Mouse (Mus musculus) midbrain, embryonic 15.5 days (tissue): ENCODE data around the gene Ada. TPM values are rescaled to one million over a fixed set of nuclear protein-coding genes. Genes with fewer than 3 reads are reported as not detected.

ENCODE experiments used
- ATAC-seq: fragments of 200-750 bp; cut with Nextera tagmentation; replicated peaks from 2 replicates; pipeline ENCODE4 v1.8.0; 2017; ENCODE audit warnings: moderate TSS enrichment
- H3K27ac ChIP-seq: fragments of 300-500 bp; sonication (generic); 2 replicates; pipeline ENCODE4 v1.5.1; 2015; ENCODE audit warnings: mild to moderate bottlenecking, inconsistent platforms
- H3K27me3 ChIP-seq: fragments of 300-500 bp; sonication (generic); replicated peaks from 2 replicates; pipeline ENCODE4 v1.6.1; 2015; ENCODE audit warnings: inconsistent platforms
- H3K36me3 ChIP-seq: fragments of 300-500 bp; sonication (generic); replicated peaks from 2 replicates; pipeline ENCODE4 v1.6.1; 2015; ENCODE audit warnings: inconsistent platforms
- H3K4me1 ChIP-seq: fragments of 300-500 bp; sonication (generic); 2 replicates; pipeline ENCODE4 v1.6.1; 2015; ENCODE audit warnings: inconsistent platforms
- H3K4me2 ChIP-seq: fragments of 300-500 bp; sonication (generic); 2 replicates; pipeline ENCODE4 v1.6.1; 2015; ENCODE audit warnings: inconsistent platforms, mild to moderate bottlenecking, moderate library complexity
- H3K4me3 ChIP-seq: fragments of 300-500 bp; sonication (generic); 2 replicates; pipeline ENCODE4 v1.5.1; 2015; ENCODE audit warnings: mild to moderate bottlenecking, inconsistent platforms
- H3K9ac ChIP-seq: fragments of 300-500 bp; sonication (generic); 2 replicates; pipeline ENCODE4 v1.6.1; 2015; ENCODE audit warnings: mild to moderate bottlenecking, inconsistent platforms
- H3K9me3 ChIP-seq: fragments of 300-500 bp; sonication (generic); 2 replicates; pipeline ENCODE4 v1.6.1; 2016; ENCODE audit warnings: inconsistent platforms
- WGBS: fragments of 180-500 bp; shearing (Covaris S2); methylation state at CpG from one replicate; pipeline ENCODE4 v1.1.7; 2015; ENCODE audit warnings: mixed read lengths; 5-methylcytosine and 5-hydroxymethylcytosine counted together
- polyA plus RNA-seq: library from polyadenylated mRNA; unstranded; fragments of >200 nt; fragmentation: Nextera tagmentation; extraction: Ambion mirVana; gene quantifications from 2 replicates; pipeline ENCODE4 v1.2.1, GENCODE M21; 2015

Ada gene
- polyA plus RNA-seq: 3.9 TPM in 2 replicates

DNA sequence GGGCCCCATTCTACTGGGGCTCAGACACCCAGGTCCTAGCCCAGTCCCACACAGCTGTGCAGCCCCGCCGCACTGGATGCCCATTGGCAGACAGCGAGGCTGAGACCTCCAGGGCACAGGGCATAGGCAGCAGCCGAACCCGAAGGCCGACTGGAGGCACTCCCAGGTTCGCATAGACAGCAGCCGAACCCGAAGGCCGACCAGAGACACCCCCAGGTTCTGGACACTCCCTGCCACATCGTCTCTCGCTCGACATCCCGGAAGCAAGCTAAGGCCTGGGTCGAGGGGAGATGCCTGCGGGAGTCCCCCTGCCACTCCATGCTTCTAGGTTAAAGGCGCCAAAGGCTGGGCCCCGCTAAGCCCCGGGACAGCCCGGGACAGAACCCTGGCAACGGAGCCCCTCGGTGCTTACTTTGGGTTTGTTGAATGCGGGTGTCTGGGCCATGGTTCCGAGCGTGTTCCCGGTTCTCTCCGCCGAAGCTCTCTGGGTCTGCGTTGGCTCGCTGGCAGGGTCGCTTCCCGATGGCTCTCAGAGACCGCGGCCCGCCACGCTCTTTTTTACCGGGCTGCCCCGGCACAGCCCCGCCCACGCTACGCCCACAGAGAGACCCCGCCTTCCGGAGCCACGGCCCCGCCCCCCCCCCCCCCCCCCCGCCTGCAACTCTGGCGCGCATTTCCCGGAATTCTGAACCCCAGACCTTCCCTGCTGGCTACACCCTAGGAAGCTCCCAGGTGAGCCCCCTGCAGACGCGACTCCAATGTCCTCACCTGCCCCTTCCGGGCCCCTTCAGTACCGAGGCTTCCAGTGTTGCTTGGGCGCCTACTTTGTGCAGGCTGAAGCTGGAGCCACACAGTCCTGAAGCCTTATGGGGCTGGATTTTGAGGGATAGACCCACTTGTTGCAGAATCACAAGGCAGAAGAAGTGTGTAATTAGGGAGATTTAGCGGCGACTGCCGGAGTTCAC, at the start of gene Ada:
Gene Ada (minus strand): TSS at position 593 of the 965 bp plus-strand sequence.
- Histone ChIP-seq H3K9me3 (no peaks in the 10 kb centered on the region), H3K9ac (peak within 1 kb of the TSS; percentile 47), H3K27ac (no peak within 1 kb of the TSS), H3K4me3 (peak within 1 kb of the TSS; percentile 48), H3K4me1 (peaks cover 11% of the 10 kb centered on the region), H3K27me3 (no peaks in the 10 kb centered on the region), H3K36me3 (no peaks in the 10 kb centered on the region), H3K4me2 (peak within 1 kb of the TSS; percentile 84)
- ATAC-seq: peak; percentile 75
- WGBS: under 1% methylated on average over 49 of the region's 57 CpGs

DNA sequence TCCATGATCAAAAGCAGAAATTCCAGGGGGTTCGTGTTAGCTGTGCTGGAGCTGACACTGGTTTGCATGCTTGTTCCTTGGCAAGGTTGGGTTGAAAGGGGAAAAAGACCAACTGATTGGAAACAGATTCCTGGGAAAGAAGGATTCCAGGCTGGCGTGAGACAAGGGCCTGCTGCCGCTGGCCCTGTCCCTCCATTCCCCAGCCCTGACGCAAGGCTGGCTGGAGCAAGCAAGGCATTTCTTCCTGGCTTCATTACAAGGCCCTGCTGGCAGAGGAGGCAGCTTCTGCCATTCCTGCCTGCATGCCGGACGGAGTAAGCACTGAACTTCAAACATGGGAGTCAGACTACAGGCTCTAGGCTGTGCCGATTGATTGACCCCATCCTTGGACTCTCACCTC, 48.4 kb upstream of the Ada start:
- Histone ChIP-seq H3K27ac (no peak overlapping the region), H3K4me3 (no peak overlapping the region), H3K4me2 (no peak overlapping the region), H3K4me1 (no peaks in the 10 kb centered on the region), H3K9ac (no peak overlapping the region), H3K36me3 (no peaks in the 10 kb centered on the region), H3K9me3 (no peaks in the 10 kb centered on the region), H3K27me3 (no peaks in the 10 kb centered on the region)
- no peak for ATAC-seq
- WGBS: 80% methylated on average over 7 of the region's 7 CpGs

DNA sequence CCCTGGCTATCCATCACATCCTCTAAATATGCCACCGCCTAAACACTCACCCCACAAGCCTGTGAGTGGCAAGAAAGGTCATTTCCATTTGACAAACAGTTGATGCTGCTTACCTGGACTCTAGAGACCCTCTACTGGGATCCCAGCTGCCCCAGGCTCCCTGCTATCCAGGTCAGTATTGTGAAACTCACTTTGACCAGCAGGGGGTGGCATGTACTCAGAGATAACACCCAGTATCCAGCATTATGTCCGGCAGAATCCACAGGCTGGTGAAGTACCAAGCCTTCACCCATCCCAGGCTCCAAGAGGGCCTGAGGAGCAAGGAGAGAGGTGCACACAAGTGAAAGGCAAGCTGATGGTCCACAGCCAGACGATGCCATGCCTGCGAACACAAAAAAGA, 38.4 kb upstream of the Ada start:
- H3K27me3 ChIP-seq: no peaks in the 10 kb centered on the region
- no peak overlapping the region for H3K9ac ChIP-seq
- no peak overlapping the region for H3K27ac ChIP-seq
- H3K9me3 ChIP-seq: no peaks in the 10 kb centered on the region
- H3K4me3 ChIP-seq: no peak overlapping the region
- no peak for ATAC-seq
- 76% methylated on average over 4 of the region's 4 CpGs for WGBS
- H3K4me1 ChIP-seq: no peaks in the 10 kb centered on the region
- H3K36me3 ChIP-seq: no peaks in the 10 kb centered on the region
- H3K4me2 ChIP-seq: no peak overlapping the region

DNA sequence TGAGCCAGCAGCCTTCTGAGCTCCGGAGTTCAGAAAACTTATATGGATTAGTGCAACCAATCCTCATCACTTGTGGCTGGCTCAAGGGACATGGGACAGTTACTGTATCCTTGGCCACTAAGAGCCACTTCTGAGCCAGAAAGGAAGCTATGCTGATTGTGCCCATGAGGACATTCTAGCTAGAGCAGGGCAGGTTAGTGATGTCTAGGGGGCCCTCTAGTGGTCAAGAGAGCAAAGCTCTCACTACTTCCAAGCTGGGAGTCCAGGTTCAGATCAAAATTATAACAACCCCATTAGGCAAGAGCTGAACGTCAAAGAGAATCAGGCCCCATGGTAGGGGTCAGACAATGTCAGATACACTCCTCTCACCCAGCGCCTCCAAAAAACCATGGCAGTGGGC, 37.7 kb upstream of the Ada start:
- 49% methylated on average over 3 of the region's 3 CpGs for WGBS
- Histone ChIP-seq H3K27ac (no peak overlapping the region), H3K9me3 (no peaks in the 10 kb centered on the region), H3K9ac (no peak overlapping the region), H3K4me2 (no peak overlapping the region), H3K36me3 (no peaks in the 10 kb centered on the region), H3K4me3 (no peak overlapping the region), H3K27me3 (no peaks in the 10 kb centered on the region), H3K4me1 (no peaks in the 10 kb centered on the region)
- 0 out of 2 replicates have a peak, but pooled peaks have one; percentile 58 for ATAC-seq

DNA sequence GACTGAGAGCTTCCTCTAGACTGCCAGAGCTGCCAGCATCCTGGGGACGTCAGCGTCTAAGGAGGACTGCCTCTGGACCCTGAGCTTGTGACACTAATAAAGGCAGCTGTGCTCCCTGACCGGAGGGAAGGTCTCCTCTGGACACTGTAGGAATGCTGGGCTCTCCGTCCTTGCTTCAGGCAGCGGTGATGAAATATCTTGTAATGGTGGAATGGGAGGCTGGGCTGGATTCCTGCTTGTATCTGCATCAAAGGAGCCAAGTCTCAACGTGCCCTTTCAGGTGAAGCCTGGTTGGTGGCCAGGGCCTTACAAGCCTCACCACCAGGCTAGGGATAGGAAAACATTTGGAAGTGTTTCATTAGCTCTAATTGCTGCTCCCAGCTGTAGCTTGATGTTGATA, 37.0 kb upstream of the Ada start:
- no peaks in the 10 kb centered on the region for H3K27me3 ChIP-seq
- H3K36me3 ChIP-seq: no peaks in the 10 kb centered on the region
- ATAC-seq: no peak
- WGBS: 84% methylated on average over 6 of the region's 6 CpGs
- no peak overlapping the region for H3K9ac ChIP-seq
- H3K27ac ChIP-seq: no peak overlapping the region
- no peaks in the 10 kb centered on the region for H3K9me3 ChIP-seq
- no peaks in the 10 kb centered on the region for H3K4me1 ChIP-seq
- H3K4me3 ChIP-seq: no peak overlapping the region
- no peak overlapping the region for H3K4me2 ChIP-seq

DNA sequence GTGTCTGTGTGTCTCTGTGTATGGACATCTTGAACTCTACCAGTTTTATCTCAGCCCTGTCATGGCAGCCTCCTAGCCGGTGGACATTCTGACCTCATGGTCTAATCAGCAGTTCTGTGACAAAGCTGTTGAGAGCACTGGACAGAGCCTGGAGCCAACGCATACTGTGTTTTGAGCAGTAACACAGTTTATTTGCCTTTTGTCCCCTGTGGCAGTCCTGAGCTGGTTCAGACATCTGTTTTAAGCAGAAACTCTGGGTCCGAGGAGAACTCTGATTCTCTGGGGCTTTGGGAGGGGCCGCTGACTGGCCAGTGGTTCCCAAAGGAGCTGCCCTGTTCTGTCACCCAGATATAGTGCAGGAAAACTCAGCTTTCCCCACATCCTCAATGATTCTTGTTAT, 33.9 kb upstream of the Ada start:
- Histone ChIP-seq H3K4me2 (no peak overlapping the region), H3K27me3 (no peaks in the 10 kb centered on the region), H3K9me3 (no peaks in the 10 kb centered on the region), H3K4me1 (no peaks in the 10 kb centered on the region), H3K27ac (no peak overlapping the region), H3K9ac (no peak overlapping the region), H3K4me3 (no peak overlapping the region), H3K36me3 (no peaks in the 10 kb centered on the region)
- ATAC-seq: no peak
- WGBS: 76% methylated on average over 4 of the region's 4 CpGs

DNA sequence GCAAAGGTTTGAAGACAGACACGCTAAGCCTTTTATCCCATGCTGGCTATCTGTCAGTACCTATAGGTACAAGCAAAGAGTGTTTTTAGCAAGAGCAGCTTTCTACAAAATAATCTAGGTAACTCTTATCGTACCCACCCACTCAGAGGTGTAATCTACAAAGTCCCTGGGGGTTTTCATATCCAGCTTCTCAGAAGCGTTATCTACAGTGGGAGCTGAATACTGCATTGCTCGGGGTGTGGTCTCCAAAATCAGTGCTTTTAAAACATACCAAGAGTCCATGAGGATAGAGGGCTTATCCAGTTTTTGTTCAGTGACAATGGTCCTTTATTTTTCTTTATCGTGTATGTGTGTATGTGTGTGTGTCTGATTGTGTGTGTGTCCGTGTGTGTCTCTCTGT, 33.3 kb upstream of the Ada start:
- Histone ChIP-seq H3K4me3 (no peak overlapping the region), H3K4me2 (no peak overlapping the region), H3K9me3 (no peaks in the 10 kb centered on the region), H3K9ac (no peak overlapping the region), H3K4me1 (no peaks in the 10 kb centered on the region), H3K36me3 (no peaks in the 10 kb centered on the region), H3K27ac (no peak overlapping the region), H3K27me3 (no peaks in the 10 kb centered on the region)
- WGBS: 88% methylated on average over 6 of the region's 6 CpGs
- no peak for ATAC-seq

DNA sequence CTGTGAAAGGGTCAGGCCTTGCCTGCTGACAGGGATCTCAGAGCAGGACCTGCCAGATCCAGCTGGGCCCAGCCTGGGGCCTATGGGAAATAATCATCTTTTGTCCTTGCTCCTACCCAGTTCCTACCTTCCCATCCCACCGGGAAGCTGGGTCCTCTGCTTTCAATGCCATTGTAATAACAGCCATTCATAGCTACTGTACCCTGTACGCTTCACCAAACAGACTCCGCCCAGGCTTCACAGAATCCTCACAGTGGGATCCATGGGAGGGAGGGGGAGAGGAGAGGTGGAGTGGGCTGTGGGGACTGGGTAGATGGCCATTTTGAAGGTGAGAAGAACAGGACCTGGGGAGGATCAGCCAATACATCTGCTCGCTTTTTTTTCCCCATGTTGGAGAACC, 28.9 kb upstream of the Ada start:
- H3K9me3 ChIP-seq: no peaks in the 10 kb centered on the region
- H3K27me3 ChIP-seq: no peaks in the 10 kb centered on the region
- no peak overlapping the region for H3K4me2 ChIP-seq
- H3K4me3 ChIP-seq: no peak overlapping the region
- WGBS: 61% methylated on average over 4 of the region's 4 CpGs
- no peaks in the 10 kb centered on the region for H3K36me3 ChIP-seq
- no peak overlapping the region for H3K27ac ChIP-seq
- H3K9ac ChIP-seq: no peak overlapping the region
- no peaks in the 10 kb centered on the region for H3K4me1 ChIP-seq
- no peak for ATAC-seq

DNA sequence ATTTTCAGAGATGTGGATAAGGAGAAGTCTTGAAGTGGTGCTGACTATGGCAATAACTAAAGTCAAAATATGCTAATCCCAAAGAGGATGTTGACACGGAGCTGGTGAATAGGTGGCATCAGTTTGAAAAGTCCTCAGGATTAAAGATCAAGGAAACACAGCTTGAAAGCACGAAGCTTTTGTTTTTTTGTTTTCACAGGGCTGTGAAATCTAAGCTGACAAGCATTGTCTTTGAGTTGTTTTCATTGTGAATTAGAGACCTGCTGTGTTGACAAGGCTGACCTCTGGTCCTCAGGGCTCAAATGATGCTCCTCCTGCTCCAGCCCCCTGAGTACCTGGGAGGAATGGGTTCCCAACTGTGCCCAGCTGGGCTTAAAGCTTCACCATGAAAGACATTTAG, 27.0 kb upstream of the Ada start:
- Histone ChIP-seq H3K9me3 (no peaks in the 10 kb centered on the region), H3K9ac (no peak overlapping the region), H3K27ac (no peak overlapping the region), H3K4me1 (no peaks in the 10 kb centered on the region), H3K4me3 (no peak overlapping the region), H3K4me2 (no peak overlapping the region), H3K27me3 (no peaks in the 10 kb centered on the region), H3K36me3 (no peaks in the 10 kb centered on the region)
- 0% methylated on average over 2 of the region's 2 CpGs for WGBS
- no peak for ATAC-seq

DNA sequence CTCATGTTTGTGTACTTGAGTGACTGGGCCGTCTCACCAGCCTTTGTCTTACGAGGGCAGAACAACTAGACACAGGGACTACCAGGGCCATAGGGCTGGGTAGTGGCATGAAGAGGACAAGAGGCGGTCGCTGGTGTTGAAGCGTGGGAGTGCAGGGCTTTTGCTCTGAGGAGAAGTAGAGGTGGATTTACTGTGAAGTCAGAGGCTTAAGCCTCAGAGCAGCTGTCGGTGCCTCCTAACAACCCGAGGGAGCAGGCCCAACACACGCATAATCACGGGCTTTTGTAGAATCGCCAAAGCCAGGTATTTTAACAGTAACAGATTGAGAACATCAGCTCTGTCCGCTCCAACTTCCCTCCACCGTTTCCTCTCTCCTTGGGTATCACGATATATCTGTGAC, 26.6 kb upstream of the Ada start:
- no peaks in the 10 kb centered on the region for H3K4me1 ChIP-seq
- ATAC-seq: no peak
- H3K9me3 ChIP-seq: no peaks in the 10 kb centered on the region
- H3K4me2 ChIP-seq: no peak overlapping the region
- no peaks in the 10 kb centered on the region for H3K36me3 ChIP-seq
- no peak overlapping the region for H3K27ac ChIP-seq
- no peaks in the 10 kb centered on the region for H3K27me3 ChIP-seq
- H3K4me3 ChIP-seq: no peak overlapping the region
- H3K9ac ChIP-seq: no peak overlapping the region
- WGBS: 9% methylated on average over 13 of the region's 13 CpGs

DNA sequence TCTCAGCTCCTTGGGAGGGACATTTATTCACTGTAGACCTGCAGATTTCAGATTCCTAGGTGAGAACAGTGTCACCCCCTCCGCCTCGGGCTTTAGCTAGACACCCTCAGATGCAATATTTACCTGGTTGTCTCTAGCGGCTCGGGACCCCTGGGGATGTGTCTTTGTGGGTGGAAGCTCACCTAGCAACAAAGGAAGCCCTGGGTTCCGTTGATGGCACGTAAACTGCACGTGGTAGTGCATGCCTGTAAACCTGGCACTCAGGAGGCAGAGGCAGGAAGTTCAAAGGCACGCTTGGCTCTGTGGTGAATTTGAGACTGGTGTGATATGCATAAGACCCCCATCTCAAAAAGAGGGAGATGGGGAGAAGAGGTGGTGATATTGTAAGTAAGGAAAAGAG, 20.7 kb upstream of the Ada start:
- H3K9ac ChIP-seq: no peak overlapping the region
- H3K4me2 ChIP-seq: no peak overlapping the region
- no peaks in the 10 kb centered on the region for H3K4me1 ChIP-seq
- no peaks in the 10 kb centered on the region for H3K36me3 ChIP-seq
- 85% methylated on average over 8 of the region's 8 CpGs for WGBS
- H3K4me3 ChIP-seq: no peak overlapping the region
- no peak for ATAC-seq
- no peaks in the 10 kb centered on the region for H3K9me3 ChIP-seq
- H3K27ac ChIP-seq: no peak overlapping the region
- H3K27me3 ChIP-seq: no peaks in the 10 kb centered on the region

DNA sequence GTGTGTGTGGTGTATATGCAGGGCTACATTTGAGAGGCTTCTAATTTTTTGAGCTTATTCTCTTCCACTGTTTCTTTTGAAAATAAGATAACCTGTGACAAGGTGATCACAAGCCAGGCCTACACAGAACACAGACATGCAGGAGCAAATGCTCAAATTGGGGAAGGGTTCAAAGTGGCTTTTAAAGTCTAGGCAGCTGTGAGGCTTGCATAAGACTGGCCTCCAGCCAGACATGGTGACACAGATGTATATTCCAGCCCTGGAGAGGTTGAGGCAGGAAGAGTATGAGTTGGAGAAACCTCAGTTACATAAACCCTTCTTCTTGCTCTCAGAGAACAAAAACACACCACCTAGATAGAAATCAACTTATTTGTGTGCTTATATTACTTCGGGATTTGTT, 16.9 kb upstream of the Ada start:
- Histone ChIP-seq H3K27ac (no peak overlapping the region), H3K9ac (no peak overlapping the region), H3K9me3 (no peaks in the 10 kb centered on the region), H3K4me1 (no peaks in the 10 kb centered on the region), H3K27me3 (no peaks in the 10 kb centered on the region), H3K36me3 (no peaks in the 10 kb centered on the region), H3K4me3 (no peak overlapping the region), H3K4me2 (no peak overlapping the region)
- no peak for ATAC-seq
- WGBS: 87% methylated on average over 1 of the region's 1 CpGs

DNA sequence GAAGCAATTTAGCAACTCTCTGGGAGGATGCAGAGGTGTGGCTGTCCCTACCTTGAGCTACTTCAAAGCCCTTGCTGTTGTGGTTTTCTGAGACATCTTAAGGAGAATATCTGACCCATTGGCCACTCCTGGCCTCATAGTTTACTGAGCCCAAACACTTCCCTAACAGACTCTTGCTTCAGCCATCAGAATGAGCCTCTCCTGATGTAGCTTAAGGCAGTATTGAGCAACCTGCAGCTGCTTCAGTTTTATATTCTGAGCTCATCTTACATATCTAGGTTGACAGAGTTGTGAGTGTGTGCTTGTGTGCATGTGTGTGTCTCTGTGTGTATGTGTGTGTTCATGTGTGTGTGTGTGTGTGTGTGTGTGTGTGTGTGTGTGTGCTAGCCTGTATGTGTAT, 16.2 kb upstream of the Ada start:
- Histone ChIP-seq H3K27ac (no peak overlapping the region), H3K4me1 (no peaks in the 10 kb centered on the region), H3K4me2 (no peak overlapping the region), H3K9ac (no peak overlapping the region), H3K4me3 (no peak overlapping the region), H3K9me3 (no peaks in the 10 kb centered on the region), H3K27me3 (no peaks in the 10 kb centered on the region), H3K36me3 (no peaks in the 10 kb centered on the region)
- no peak for ATAC-seq
